Mouse (Mus musculus) limb, embryonic 11.5 days (tissue): ENCODE data around the gene Gdf9. TPM values are rescaled to one million over a fixed set of nuclear protein-coding genes. Genes with fewer than 3 reads are reported as not detected.
A peak's percentile ranks its signal among the peaks of the same experiment; 100 is the strongest.

Source experiments
- ATAC-seq: fragments of 200-750 bp; cut with Nextera tagmentation; 2 replicates; pipeline ENCODE4 v1.8.0; 2017; ENCODE audit warnings: low read depth; ENCODE audit not compliant: insufficient number of reproducible peaks, low FRiP score, low TSS enrichment
- DNase-seq: peaks from one replicate; pipeline ENCODE4 v3.0.0-alpha.2; 2015; ENCODE audit warnings: low spot score
- H3K27ac ChIP-seq: fragments of 300-500 bp; sonication (generic); replicated peaks from 2 replicates; pipeline ENCODE4 v1.5.1; 2014; ENCODE audit warnings: low read depth, mild to moderate bottlenecking, low read length
- H3K27me3 ChIP-seq: fragments of 300-500 bp; sonication (generic); 2 replicates; pipeline ENCODE4 v1.6.1; 2014; ENCODE audit warnings: mild to moderate bottlenecking, low read length, mixed read lengths; ENCODE audit not compliant: control insufficient read depth, insufficient read depth
- H3K36me3 ChIP-seq: fragments of 300-500 bp; sonication (generic); 2 replicates; pipeline ENCODE4 v1.6.1; 2014; ENCODE audit warnings: mild to moderate bottlenecking, low read length, moderate library complexity, mixed read lengths; ENCODE audit not compliant: control insufficient read depth, insufficient read depth
- H3K4me1 ChIP-seq: fragments of 300-500 bp; sonication (generic); 2 replicates; pipeline ENCODE4 v1.6.1; 2014; ENCODE audit warnings: low read length, mixed read lengths; ENCODE audit not compliant: control insufficient read depth, insufficient read depth
- H3K4me2 ChIP-seq: fragments of 300-500 bp; sonication (generic); 2 replicates; pipeline ENCODE4 v1.6.1; 2014; ENCODE audit warnings: low read depth, mild to moderate bottlenecking, moderate library complexity; ENCODE audit not compliant: severe bottlenecking
- H3K4me3 ChIP-seq: fragments of 300-500 bp; sonication (generic); 2 replicates; pipeline ENCODE4 v1.5.1; 2014; ENCODE audit warnings: low read depth, low read length
- H3K9ac ChIP-seq: fragments of 300-500 bp; sonication (generic); 2 replicates; pipeline ENCODE4 v1.6.1; 2014; ENCODE audit warnings: mild to moderate bottlenecking, low read length
- H3K9me3 ChIP-seq: fragments of 300-500 bp; sonication (generic); 2 replicates; pipeline ENCODE4 v1.6.1; 2016; ENCODE audit warnings: low read length; ENCODE audit not compliant: control insufficient read depth
- WGBS: fragments of 180-500 bp; shearing (Covaris S2); extraction: QIAGEN DNeasy Blood & Tissue Kit; methylation state at CpG from one replicate; pipeline ENCODE4 v1.1.7; 2014; 5-methylcytosine and 5-hydroxymethylcytosine counted together
- polyA plus RNA-seq: library from polyadenylated mRNA; unstranded; fragments of >200 nt; fragmentation: Nextera tagmentation; extraction: Ambion mirVana; gene quantifications from 2 replicates; pipeline ENCODE4 v1.2.1, GENCODE M21; 2014

Gdf9 gene
- polyA plus RNA-seq, 1 experiment from 2014 or later, result 0.95 TPM

- Histone ChIP-seq H3K27ac (no peak overlapping the region), H3K27me3 (no peaks in the 10 kb centered on the region), H3K4me2 (no peak overlapping the region), H3K36me3 (no peaks in the 10 kb centered on the region), H3K4me3 (no peak overlapping the region), H3K9ac (no peak overlapping the region), H3K9me3 (no peaks in the 10 kb centered on the region), H3K4me1 (0 out of 2 replicates have a peak, but pooled peaks cover 2% of the 10 kb centered on the region)
- DNase-seq (no peak), ATAC-seq (no peak)
- WGBS, result 90% methylated on average over 1 of the region's 1 CpGs
Observed at GRCm38 (mm10) chr11:53448529-53448928, 17.7 kb downstream of the Gdf9 start.

- DNase-seq (no peak), ATAC-seq (no peak)
- Histone ChIP-seq H3K4me1 (0 out of 2 replicates have a peak, but pooled peaks cover 2% of the 10 kb centered on the region), H3K9me3 (no peaks in the 10 kb centered on the region), H3K4me3 (no peak overlapping the region), H3K9ac (no peak overlapping the region), H3K36me3 (no peaks in the 10 kb centered on the region), H3K4me2 (no peak overlapping the region), H3K27me3 (no peaks in the 10 kb centered on the region), H3K27ac (no peak overlapping the region)
- 45% methylated on average over 15 of the region's 15 CpGs for WGBS
Observed at GRCm38 (mm10) chr11:53450070-53450705, 19.4 kb downstream of the Gdf9 start.

GRCm38 (mm10) chr11:53451361-53451760 lies 20.5 kb downstream of the Gdf9 start:
- no peaks in the 10 kb centered on the region for H3K9me3 ChIP-seq
- ATAC-seq, result no peak
- WGBS, result 58% methylated on average over 2 of the region's 2 CpGs

GRCm38 (mm10) chr11:53452396-53452795 lies 21.6 kb downstream of the Gdf9 start:
- Histone ChIP-seq H3K4me2 (no peak overlapping the region), H3K27me3 (peaks cover under 1% of the 10 kb centered on the region; the same call in 1 of the 2 replicates), H3K36me3 (no peaks in the 10 kb centered on the region), H3K4me1 (0 out of 2 replicates have a peak, but pooled peaks cover 2% of the 10 kb centered on the region), H3K4me3 (no peak overlapping the region), H3K9ac (no peak overlapping the region), H3K27ac (no peak overlapping the region), H3K9me3 (no peaks in the 10 kb centered on the region)
- ATAC-seq (no peak), DNase-seq (no peak)
- 94% methylated on average over 9 of the region's 9 CpGs for WGBS

More at GRCm38 (mm10) chr11:53451361-53451760, 20.5 kb downstream of the Gdf9 start:
- Histone ChIP-seq H3K9ac (no peak overlapping the region), H3K36me3 (no peaks in the 10 kb centered on the region), H3K4me2 (no peak overlapping the region), H3K27ac (no peak overlapping the region), H3K4me1 (0 out of 2 replicates have a peak, but pooled peaks cover 2% of the 10 kb centered on the region), H3K4me3 (no peak overlapping the region), H3K27me3 (no peaks in the 10 kb centered on the region)
- no peak for DNase-seq

- ATAC-seq (no peak), DNase-seq (no peak)
- no peak overlapping the region for H3K27ac ChIP-seq
- H3K27me3 ChIP-seq, result peaks cover 2% of the 10 kb centered on the region; the same call in 1 of the 2 replicates
- H3K9ac ChIP-seq, result no peak overlapping the region
- 0 out of 2 replicates have a peak, but pooled peaks cover 2% of the 10 kb centered on the region for H3K4me1 ChIP-seq
- no peaks in the 10 kb centered on the region for H3K36me3 ChIP-seq
- H3K9me3 ChIP-seq, result no peaks in the 10 kb centered on the region
- no peak overlapping the region for H3K4me2 ChIP-seq
- 77% methylated on average over 5 of the region's 5 CpGs for whole genome bisulfite sequencing
- no peak overlapping the region for H3K4me3 ChIP-seq
Observed at GRCm38 (mm10) chr11:53453031-53453430, 22.2 kb downstream of the Gdf9 start.

- Histone ChIP-seq H3K4me3 (peak within 1 kb of the TSS; percentile 54), H3K36me3 (no peaks in the 10 kb centered on the region), H3K9ac (peak within 1 kb of the TSS; percentile 68), H3K9me3 (no peaks in the 10 kb centered on the region), H3K4me2 (peak within 1 kb of the TSS; percentile 82), H3K4me1 (no peaks in the 10 kb centered on the region), H3K27me3 (peaks cover 2% of the 10 kb centered on the region; the same call in 1 of the 2 replicates), H3K27ac (0 out of 2 replicates have a peak within 1 kb of the TSS, but pooled peaks have one; percentile 12)
- 3% methylated on average over 42 of the region's 42 CpGs for WGBS
- ATAC-seq (peak; percentile 84), DNase-seq (peak; percentile 77)
Observed at GRCm38 (mm10) chr11:53456474-53457371, 25.9 kb downstream of the Gdf9 start, which contains the start of the genes Gm10447 and Shroom1. Gene Gm10447 (minus strand): TSS chr11:53457110. Gene Shroom1 (plus strand): TSS chr11:53457205.

GRCm38 (mm10) chr11:53457372-53457954 lies 26.6 kb downstream of the Gdf9 start:
- H3K4me2 ChIP-seq, result peak overlapping the region; percentile 82
- peak overlapping the region; percentile 68 for H3K9ac ChIP-seq
- DNase-seq, result peak; percentile 55
- H3K27me3 ChIP-seq, result peaks cover 7% of the 10 kb centered on the region; the same call in 1 of the 2 replicates
- no peaks in the 10 kb centered on the region for H3K4me1 ChIP-seq
- WGBS, result 2% methylated on average over 29 of the region's 29 CpGs
- H3K27ac ChIP-seq, result no peak overlapping the region
- H3K9me3 ChIP-seq, result no peaks in the 10 kb centered on the region
- H3K4me3 ChIP-seq, result peak overlapping the region; percentile 54
- H3K36me3 ChIP-seq, result no peaks in the 10 kb centered on the region
- peak; percentile 27; the same call in 1 of the 2 replicates for ATAC-seq

- ATAC-seq, result no peak
- H3K4me1 ChIP-seq, result peaks cover 4% of the 10 kb centered on the region
- no peaks in the 10 kb centered on the region for H3K36me3 ChIP-seq
- no peak overlapping the region for H3K27ac ChIP-seq
- H3K9me3 ChIP-seq, result no peaks in the 10 kb centered on the region
- H3K4me3 ChIP-seq, result no peak overlapping the region
- H3K4me2 ChIP-seq, result no peak overlapping the region
- WGBS, result 64% methylated on average over 3 of the region's 3 CpGs
- peaks cover 22% of the 10 kb centered on the region for H3K27me3 ChIP-seq
- H3K9ac ChIP-seq, result no peak overlapping the region
- no peak for DNase-seq
Observed at GRCm38 (mm10) chr11:53458996-53459395, 28.2 kb downstream of the Gdf9 start.
